Mouse (Mus musculus) intestine, embryonic 15.5 days (tissue): ENCODE results near the gene Fut9. TPM values are rescaled to one million over a fixed set of nuclear protein-coding genes. Genes with fewer than 3 reads are reported as not detected.

Experiments used
- ATAC-seq: fragments of 200-750 bp; cut with Nextera tagmentation; 2 replicates; pipeline ENCODE4 v1.8.0; 2017; ENCODE audit warnings: moderate TSS enrichment, moderate library complexity
- H3K27ac ChIP-seq: fragments of 300-500 bp; sonication (generic); 2 replicates; pipeline ENCODE4 v1.5.1; 2015; ENCODE audit warnings: mild to moderate bottlenecking, inconsistent platforms
- H3K27me3 ChIP-seq: fragments of 300-500 bp; sonication (generic); replicated peaks from 2 replicates; pipeline ENCODE4 v1.6.1; 2015; ENCODE audit warnings: inconsistent platforms
- H3K36me3 ChIP-seq: fragments of 300-500 bp; sonication (generic); 2 replicates; pipeline ENCODE4 v1.6.1; 2015; ENCODE audit warnings: inconsistent platforms
- H3K4me1 ChIP-seq: fragments of 300-500 bp; sonication (generic); replicated peaks from 2 replicates; pipeline ENCODE4 v1.6.1; 2015; ENCODE audit warnings: inconsistent platforms
- H3K4me2 ChIP-seq: fragments of 300-500 bp; sonication (generic); replicated peaks from 2 replicates; pipeline ENCODE4 v1.6.1; 2015; ENCODE audit warnings: mild to moderate bottlenecking, inconsistent platforms
- H3K4me3 ChIP-seq: fragments of 300-500 bp; sonication (generic); replicated peaks from 2 replicates; pipeline ENCODE4 v1.5.1; 2015; ENCODE audit warnings: inconsistent platforms
- H3K9ac ChIP-seq: fragments of 300-500 bp; sonication (generic); 2 replicates; pipeline ENCODE4 v1.6.1; 2015; ENCODE audit warnings: inconsistent platforms
- H3K9me3 ChIP-seq: fragments of 300-500 bp; sonication (generic); 2 replicates; pipeline ENCODE4 v1.6.1; 2016; ENCODE audit warnings: inconsistent platforms
- WGBS: fragments of 180-500 bp; shearing (Covaris S2); methylation state at CpG from one replicate; pipeline ENCODE4 v1.1.7; 2015; 5-methylcytosine and 5-hydroxymethylcytosine counted together
- polyA plus RNA-seq: library from polyadenylated mRNA; unstranded; fragments of >200 nt; fragmentation: Nextera tagmentation; extraction: Ambion mirVana; gene quantifications from 2 replicates; pipeline ENCODE4 v1.2.1, GENCODE M21; 2015

The Fut9 gene
- polyA plus RNA-seq, 1 experiment from 2014 or later: 0.04 TPM

- no peaks in the 10 kb centered on the region for H3K27me3 ChIP-seq
- ATAC-seq: no peak
- H3K27ac ChIP-seq: no peak overlapping the region
- 82% methylated on average over 5 of the region's 5 CpGs for WGBS
- no peaks in the 10 kb centered on the region for H3K9me3 ChIP-seq
- no peaks in the 10 kb centered on the region for H3K36me3 ChIP-seq
- no peak overlapping the region for H3K9ac ChIP-seq
- H3K4me3 ChIP-seq: no peak overlapping the region
- no peaks in the 10 kb centered on the region for H3K4me1 ChIP-seq
- no peak overlapping the region for H3K4me2 ChIP-seq
These were observed 58.5 kb downstream of the Fut9 start for GRCm38 (mm10) chr4:25741553-25741952.

GRCm38 (mm10) chr4:25738782-25739181, 61.3 kb downstream of the Fut9 start:
- WGBS: 81% methylated on average over 4 of the region's 4 CpGs
- Histone ChIP-seq H3K27me3 (no peaks in the 10 kb centered on the region), H3K27ac (no peak overlapping the region), H3K4me1 (no peaks in the 10 kb centered on the region), H3K4me3 (no peak overlapping the region), H3K36me3 (no peaks in the 10 kb centered on the region), H3K4me2 (no peak overlapping the region), H3K9me3 (no peaks in the 10 kb centered on the region), H3K9ac (no peak overlapping the region)
- no peak for ATAC-seq

GRCm38 (mm10) chr4:25721576-25721975, 78.5 kb downstream of the Fut9 start:
- no peaks in the 10 kb centered on the region for H3K27me3 ChIP-seq
- WGBS: 74% methylated on average over 5 of the region's 5 CpGs
- ATAC-seq: no peak

GRCm38 (mm10) chr4:25713907-25714306, 86.1 kb downstream of the Fut9 start:
- Histone ChIP-seq H3K4me1 (no peaks in the 10 kb centered on the region), H3K9me3 (no peaks in the 10 kb centered on the region), H3K4me2 (no peak overlapping the region), H3K9ac (no peak overlapping the region), H3K36me3 (no peaks in the 10 kb centered on the region), H3K4me3 (no peak overlapping the region), H3K27ac (no peak overlapping the region), H3K27me3 (no peaks in the 10 kb centered on the region)
- no peak for ATAC-seq
- WGBS: 76% methylated on average over 2 of the region's 2 CpGs

More at GRCm38 (mm10) chr4:25721576-25721975, 78.5 kb downstream of the Fut9 start:
- H3K4me2 ChIP-seq: no peak overlapping the region
- no peak overlapping the region for H3K27ac ChIP-seq
- H3K9me3 ChIP-seq: no peaks in the 10 kb centered on the region
- H3K9ac ChIP-seq: no peak overlapping the region
- no peak overlapping the region for H3K4me3 ChIP-seq
- no peaks in the 10 kb centered on the region for H3K4me1 ChIP-seq
- no peaks in the 10 kb centered on the region for H3K36me3 ChIP-seq

GRCm38 (mm10) chr4:25684976-25685375, 115.1 kb downstream of the Fut9 start:
- H3K4me1 ChIP-seq: no peaks in the 10 kb centered on the region
- H3K4me2 ChIP-seq: no peak overlapping the region
- H3K9me3 ChIP-seq: no peaks in the 10 kb centered on the region
- no peak for ATAC-seq
- no peaks in the 10 kb centered on the region for H3K27me3 ChIP-seq
- WGBS: 87% methylated on average over 3 of the region's 3 CpGs
- no peaks in the 10 kb centered on the region for H3K36me3 ChIP-seq
- no peak overlapping the region for H3K27ac ChIP-seq
- no peak overlapping the region for H3K4me3 ChIP-seq
- no peak overlapping the region for H3K9ac ChIP-seq

GRCm38 (mm10) chr4:25664196-25664595, 135.8 kb downstream of the Fut9 start:
- 85% methylated on average over 1 of the region's 1 CpGs for WGBS
- Histone ChIP-seq H3K9ac (no peak overlapping the region), H3K4me3 (no peak overlapping the region), H3K27ac (no peak overlapping the region), H3K36me3 (no peaks in the 10 kb centered on the region), H3K4me2 (no peak overlapping the region), H3K9me3 (no peaks in the 10 kb centered on the region), H3K4me1 (no peaks in the 10 kb centered on the region), H3K27me3 (no peaks in the 10 kb centered on the region)
- ATAC-seq: no peak

GRCm38 (mm10) chr4:25661204-25661727, 138.8 kb downstream of the Fut9 start:
- Histone ChIP-seq H3K4me1 (no peaks in the 10 kb centered on the region), H3K27me3 (no peaks in the 10 kb centered on the region), H3K4me2 (no peak overlapping the region), H3K4me3 (no peak overlapping the region), H3K36me3 (no peaks in the 10 kb centered on the region), H3K9me3 (no peaks in the 10 kb centered on the region), H3K9ac (no peak overlapping the region), H3K27ac (no peak overlapping the region)
- no peak for ATAC-seq
- whole genome bisulfite sequencing: 71% methylated on average over 3 of the region's 3 CpGs

- H3K4me1 ChIP-seq: no peaks in the 10 kb centered on the region
- no peaks in the 10 kb centered on the region for H3K9me3 ChIP-seq
- H3K9ac ChIP-seq: no peak overlapping the region
- no peaks in the 10 kb centered on the region for H3K27me3 ChIP-seq
- ATAC-seq: no peak
- no peak overlapping the region for H3K4me2 ChIP-seq
- no peak overlapping the region for H3K27ac ChIP-seq
- 61% methylated on average over 3 of the region's 3 CpGs for WGBS
- no peak overlapping the region for H3K4me3 ChIP-seq
- no peaks in the 10 kb centered on the region for H3K36me3 ChIP-seq
These were observed 141.3 kb downstream of the Fut9 start for GRCm38 (mm10) chr4:25658792-25659191.

GRCm38 (mm10) chr4:25651902-25652301, 148.1 kb downstream of the Fut9 start:
- no peaks in the 10 kb centered on the region for H3K4me1 ChIP-seq
- H3K36me3 ChIP-seq: no peaks in the 10 kb centered on the region
- 81% methylated on average over 3 of the region's 3 CpGs for WGBS
- H3K9me3 ChIP-seq: no peaks in the 10 kb centered on the region
- H3K9ac ChIP-seq: no peak overlapping the region
- H3K4me2 ChIP-seq: no peak overlapping the region
- H3K27me3 ChIP-seq: no peaks in the 10 kb centered on the region
- no peak overlapping the region for H3K27ac ChIP-seq
- ATAC-seq: no peak
- no peak overlapping the region for H3K4me3 ChIP-seq

- H3K36me3 ChIP-seq: no peaks in the 10 kb centered on the region
- H3K4me1 ChIP-seq: no peaks in the 10 kb centered on the region
- no peaks in the 10 kb centered on the region for H3K9me3 ChIP-seq
- H3K9ac ChIP-seq: no peak overlapping the region
- H3K27ac ChIP-seq: no peak overlapping the region
- no peaks in the 10 kb centered on the region for H3K27me3 ChIP-seq
- no peak for ATAC-seq
- no peak overlapping the region for H3K4me2 ChIP-seq
- 93% methylated on average over 2 of the region's 2 CpGs for WGBS
- H3K4me3 ChIP-seq: no peak overlapping the region
These were observed 151.9 kb downstream of the Fut9 start for GRCm38 (mm10) chr4:25648107-25648506.

- Histone ChIP-seq H3K9me3 (no peaks in the 10 kb centered on the region), H3K4me2 (no peak overlapping the region), H3K4me1 (no peaks in the 10 kb centered on the region), H3K27me3 (no peaks in the 10 kb centered on the region), H3K9ac (no peak overlapping the region), H3K4me3 (no peak overlapping the region), H3K27ac (no peak overlapping the region), H3K36me3 (no peaks in the 10 kb centered on the region)
- ATAC-seq: no peak
- 54% methylated on average over 1 of the region's 1 CpGs for WGBS
These were observed 152.5 kb downstream of the Fut9 start for GRCm38 (mm10) chr4:25647593-25647992.

- no peaks in the 10 kb centered on the region for H3K4me1 ChIP-seq
- H3K4me2 ChIP-seq: no peak overlapping the region
- no peaks in the 10 kb centered on the region for H3K36me3 ChIP-seq
- H3K4me3 ChIP-seq: no peak overlapping the region
- WGBS: 79% methylated on average over 2 of the region's 2 CpGs
- no peaks in the 10 kb centered on the region for H3K27me3 ChIP-seq
- no peak for ATAC-seq
- H3K9me3 ChIP-seq: no peaks in the 10 kb centered on the region
- H3K9ac ChIP-seq: no peak overlapping the region
- H3K27ac ChIP-seq: no peak overlapping the region
These were observed 154.5 kb downstream of the Fut9 start for GRCm38 (mm10) chr4:25645580-25645979.

- Histone ChIP-seq H3K4me3 (no peak overlapping the region), H3K9me3 (no peaks in the 10 kb centered on the region), H3K9ac (no peak overlapping the region), H3K27ac (no peak overlapping the region), H3K4me1 (no peaks in the 10 kb centered on the region), H3K4me2 (no peak overlapping the region), H3K36me3 (no peaks in the 10 kb centered on the region), H3K27me3 (no peaks in the 10 kb centered on the region)
- 83% methylated on average over 4 of the region's 4 CpGs for WGBS
- ATAC-seq: no peak
These were observed 158.1 kb downstream of the Fut9 start for GRCm38 (mm10) chr4:25641993-25642392.
